Mouse (Mus musculus) CH12.LX (cell line): ENCODE measurements around the gene Gtsf1l. TPM values are rescaled to one million over a fixed set of nuclear protein-coding genes. Genes with fewer than 3 reads are reported as not detected.

Experiments used
- DNase-seq: peaks from one replicate; pipeline ENCODE4 v3.0.0-alpha.2; 2013; ENCODE audit errors: extremely low read depth
- H3K27ac ChIP-seq: 2 replicates; pipeline ENCODE4 v1.5.1; 2012; ENCODE audit warnings: low read depth, mild to moderate bottlenecking, control low read depth, moderate library complexity; ENCODE audit not compliant: insufficient read depth
- H3K27me3 ChIP-seq: replicated peaks from 2 replicates; pipeline ENCODE3; 2012; ENCODE audit warnings: inconsistent platforms
- H3K36me3 ChIP-seq, 2 experiments: replicated peaks in 1 of 2; 2 replicates each; pipeline versions ENCODE3 to v1.6.1; 2012; ENCODE audit warnings: inconsistent platforms in 1 of 2, low read length in 1 of 2, mild to moderate bottlenecking in 1 of 2, mixed read lengths in 1 of 2, moderate library complexity in 1 of 2; ENCODE audit not compliant: control insufficient read depth in 1 of 2, insufficient read depth in 1 of 2
- H3K4me1 ChIP-seq, 2 experiments: 2 replicates each; pipeline ENCODE4 v1.6.1; 2012; ENCODE audit warnings: inconsistent platforms in 1 of 2, moderate library complexity in 1 of 2; ENCODE audit not compliant: insufficient read depth in 2 of 2, control insufficient read depth in 1 of 2
- H3K4me2 ChIP-seq: 2 replicates; pipeline ENCODE4 v1.6.1; 2012; ENCODE audit warnings: low read depth, mild to moderate bottlenecking, control low read depth; ENCODE audit not compliant: poor library complexity, insufficient read depth, severe bottlenecking
- H3K4me3 ChIP-seq, 3 experiments: fragments of 150-350 bp in 1 of 3; sonication (generic) in 1 of 3; replicated peaks in 1 of 3; 2 replicates each; pipeline versions ENCODE3 to v1.5.1; 2011 to 2012; ENCODE audit warnings: low read depth in 2 of 3, low read length in 2 of 3, mild to moderate bottlenecking in 2 of 3, moderate library complexity in 2 of 3, control low read depth in 1 of 3, improper control_type of control experiment in 1 of 3, inconsistent platforms in 1 of 3, mixed read lengths in 1 of 3; ENCODE audit not compliant: poor library complexity in 1 of 3
- H3K79me2 ChIP-seq: replicated peaks from 2 replicates; pipeline ENCODE4 v1.6.1; 2012; ENCODE audit warnings: mild to moderate bottlenecking, moderate library complexity; ENCODE audit not compliant: control insufficient read depth, poor library complexity, insufficient read depth, severe bottlenecking; ENCODE audit errors: extremely low read depth
- H3K9ac ChIP-seq: 2 replicates; pipeline ENCODE4 v1.6.1; 2012; ENCODE audit warnings: low read depth, mild to moderate bottlenecking, control low read depth, moderate library complexity; ENCODE audit not compliant: insufficient read depth
- H3K9me3 ChIP-seq: replicated peaks from 2 replicates; pipeline ENCODE3; 2012; ENCODE audit warnings: low read length, inconsistent platforms, mixed read lengths
- BHLHE40 ChIP-seq: IDR thresholded peaks from 2 replicates; pipeline ENCODE4 v1.6.1; 2011; ENCODE audit warnings: mild to moderate bottlenecking, low read depth, low read length, improper control_type of control experiment
- ELF1 ChIP-seq: IDR thresholded peaks from 2 replicates; pipeline ENCODE4 v1.6.1; 2014; ENCODE audit warnings: low read depth, mild to moderate bottlenecking, inconsistent platforms, low read length, improper control_type of control experiment
- EP300 ChIP-seq: IDR thresholded peaks from 2 replicates; pipeline ENCODE4 v1.6.1; 2011; ENCODE audit warnings: low read length, improper control_type of control experiment
- GABPA ChIP-seq: IDR thresholded peaks from 2 replicates; pipeline ENCODE4 v1.6.1; 2012; ENCODE audit warnings: low read depth, low read length, improper control_type of control experiment, inconsistent platforms; ENCODE audit not compliant: insufficient replicate concordance
- IRF4 ChIP-seq: IDR thresholded peaks from 2 replicates; pipeline ENCODE4 v1.6.1; 2014; ENCODE audit warnings: low read depth, mild to moderate bottlenecking, inconsistent platforms, low read length, improper control_type of control experiment
- JUN ChIP-seq: IDR thresholded peaks from 2 replicates; pipeline ENCODE4 v1.6.1; 2011; ENCODE audit warnings: low read depth, mild to moderate bottlenecking, low read length, improper control_type of control experiment, moderate library complexity; ENCODE audit not compliant: insufficient read depth
- JUND ChIP-seq: conservative IDR thresholded peaks from 2 replicates; pipeline ENCODE4 v1.6.1; 2011; ENCODE audit warnings: low read depth, low read length, improper control_type of control experiment
- MAX ChIP-seq: IDR thresholded peaks from 2 replicates; pipeline ENCODE4 v1.6.1; 2011; ENCODE audit warnings: low read length, improper control_type of control experiment
- MAZ ChIP-seq: IDR thresholded peaks from 2 replicates; pipeline ENCODE4 v1.6.1; 2012; ENCODE audit warnings: low read depth, mild to moderate bottlenecking, inconsistent platforms, low read length, improper control_type of control experiment, moderate library complexity
- MXI1 ChIP-seq: IDR thresholded peaks from 2 replicates; pipeline ENCODE4 v1.6.1; 2011; ENCODE audit warnings: mild to moderate bottlenecking, low read depth, low read length, improper control_type of control experiment
- NELFE ChIP-seq: IDR thresholded peaks from 2 replicates; pipeline ENCODE4 v1.6.1; 2011; ENCODE audit warnings: low read depth, low read length, improper control_type of control experiment
- PAX5 ChIP-seq: IDR thresholded peaks from 2 replicates; pipeline ENCODE4 v1.6.1; 2012; ENCODE audit warnings: low read length, inconsistent platforms, mixed read lengths
- POLR2A ChIP-seq: IDR thresholded peaks from 2 replicates; pipeline ENCODE4 v1.6.1; 2011; ENCODE audit warnings: low read depth, mild to moderate bottlenecking, improper control_type of control experiment, low read length
- POLR2AphosphoS2 ChIP-seq: IDR thresholded peaks from 2 replicates; pipeline ENCODE4 v1.6.1; 2011; ENCODE audit warnings: low read depth, low read length, improper control_type of control experiment
- RAD21 ChIP-seq: IDR thresholded peaks from 2 replicates; pipeline ENCODE4 v1.6.1; 2011; ENCODE audit warnings: low read depth, mild to moderate bottlenecking, low read length, improper control_type of control experiment, moderate library complexity
- SIN3A ChIP-seq: IDR thresholded peaks from 2 replicates; pipeline ENCODE4 v1.6.1; 2012; ENCODE audit warnings: low read length, improper control_type of control experiment, inconsistent platforms
- SMC3 ChIP-seq: IDR thresholded peaks from 2 replicates; pipeline ENCODE4 v1.6.1; 2011; ENCODE audit warnings: low read depth, low read length, improper control_type of control experiment
- TBP ChIP-seq: conservative IDR thresholded peaks from 2 replicates; pipeline ENCODE4 v1.6.1; 2011; ENCODE audit warnings: low read depth, low read length, improper control_type of control experiment
- TCF12 ChIP-seq: IDR thresholded peaks from 2 replicates; pipeline ENCODE4 v1.6.1; 2014; ENCODE audit warnings: low read depth, mild to moderate bottlenecking, inconsistent platforms, low read length, improper control_type of control experiment
- UBTF ChIP-seq: IDR thresholded peaks from 2 replicates; pipeline ENCODE4 v1.6.1; 2012; ENCODE audit warnings: low read depth, mild to moderate bottlenecking, inconsistent platforms, low read length, improper control_type of control experiment, moderate library complexity
- USF2 ChIP-seq: conservative IDR thresholded peaks from 2 replicates; pipeline ENCODE4 v1.6.1; 2011; ENCODE audit warnings: low read depth, low read length, improper control_type of control experiment
- ZC3H11A ChIP-seq: IDR thresholded peaks from 2 replicates; pipeline ENCODE4 v1.6.1; 2012; ENCODE audit warnings: low read depth, mild to moderate bottlenecking, inconsistent platforms, low read length, improper control_type of control experiment
- ZKSCAN1 ChIP-seq: IDR thresholded peaks from 2 replicates; pipeline ENCODE4 v1.6.1; 2012; ENCODE audit warnings: low read depth, inconsistent platforms, low read length, improper control_type of control experiment, borderline replicate concordance
- ZMIZ1 ChIP-seq: IDR thresholded peaks from 2 replicates; pipeline ENCODE4 v1.6.1; 2012; ENCODE audit warnings: low read depth, mild to moderate bottlenecking, inconsistent platforms, low read length, improper control_type of control experiment
- dilution Hi-C: fragments of 300-500 bp; cut with MboI; formaldehyde crosslinking; loops from 2 replicates; pipeline ENCODE4 v1.14.3; 2020; ENCODE audit warnings: low sequenced_read_pairs; ENCODE audit not compliant: extremely low pct_unique_long_range_greater_than_20kb, extremely low pct_ligation_motif_present
- in situ Hi-C: fragments of 300-500 bp; cut with MboI; formaldehyde crosslinking; loops from 3 replicates; pipeline ENCODE4 v1.14.3; 2019; ENCODE audit warnings: low sequenced_read_pairs, low pct_ligation_motif_present, low pct_unique_long_range_greater_than_20kb, mixed read lengths
- polyA plus RNA-seq: library from polyadenylated mRNA; unstranded; fragments of >175 nt; gene quantifications from 2 replicates; pipeline ENCODE4 v1.2.1, GENCODE M21; 2012; ENCODE audit warnings: low read depth; ENCODE audit not compliant: insufficient read length
- total RNA-seq, 2 experiments: library from RNA; depleted of rRNA; stranded (reverse); fragments of 300-350 nt in 1 of 2; fragments of >200 nt in 1 of 2; gene quantifications; 2 replicates each; pipeline ENCODE4 v1.2.3; 2012 to 2014

The Gtsf1l gene
- total and polyA plus RNA-seq, 3 experiments: not detected

- Histone ChIP-seq H3K9ac (no peak overlapping the region), H3K36me3 (no peaks in the 10 kb centered on the region), H3K4me3 (no peak overlapping the region), H3K4me2 (no peak overlapping the region), H3K79me2 (no peaks in the 10 kb centered on the region), H3K27ac (no peak overlapping the region), H3K9me3 (peaks cover 6% of the 10 kb centered on the region), H3K4me1 (no peaks in the 10 kb centered on the region), H3K27me3 (peaks cover 57% of the 10 kb centered on the region)
- dilution Hi-C loops: no loop called here
- TF ChIP-seq MXI1 (no peak), MAX (no peak), PAX5 (no peak), RAD21 (no peak), ELF1 (no peak), POLR2A (no peak), UBTF (no peak), EP300 (no peak), ZC3H11A (no peak), TCF12 (no peak), IRF4 (no peak), MAZ (no peak), JUN (no peak), TBP (no peak), BHLHE40 (no peak), JUND (no peak), NELFE (no peak), USF2 (no peak), POLR2AphosphoS2 (no peak)
- DNase-seq: no peak
- in situ Hi-C loops: no loop called here
These were observed 48.3 kb upstream of the Gtsf1l start for GRCm38 (mm10) chr2:163135931-163136330.

- H3K9me3 ChIP-seq: peaks cover 12% of the 10 kb centered on the region
- no peak overlapping the region for H3K9ac ChIP-seq
- dilution Hi-C loops (no loop called here), in situ Hi-C loops (no loop called here)
- no peak overlapping the region for H3K4me2 ChIP-seq
- TF ChIP-seq SIN3A (no peak), ZMIZ1 (no peak), BHLHE40 (no peak), GABPA (no peak), ZKSCAN1 (no peak), JUN (no peak), POLR2A (no peak), JUND (no peak), SMC3 (no peak)
- H3K27ac ChIP-seq: no peak overlapping the region
- no peak for DNase-seq
- no peak overlapping the region for H3K4me3 ChIP-seq
- H3K36me3 ChIP-seq: no peaks in the 10 kb centered on the region
- H3K4me1 ChIP-seq: 0 out of 4 replicates have a peak, but pooled peaks cover 0 to 3% of the 10 kb centered on the region in 2 experiments
- no peaks in the 10 kb centered on the region for H3K79me2 ChIP-seq
- H3K27me3 ChIP-seq: peaks cover 66% of the 10 kb centered on the region
These were observed 44.7 kb upstream of the Gtsf1l start for GRCm38 (mm10) chr2:163132314-163132713.
